Mouse (Mus musculus) forebrain, embryonic 10.5 days (tissue): ENCODE measurements at regions not wholly inside any gene's neighbourhood (a gene's known extent, or its start where the extent isn't known, plus 50 kb on each side); places are given as distances from the start of the nearest gene placed in this dataset.

Experiments
- DNase-seq: peaks from one replicate; pipeline ENCODE4 v3.0.0-alpha.2; 2017; ENCODE audit warnings: low spot score; ENCODE audit errors: extremely low spot score
- H3K27ac ChIP-seq: fragments of 300-500 bp; sonication (generic); 2 replicates; pipeline ENCODE4 v1.5.1; 2016; ENCODE audit warnings: mild to moderate bottlenecking
- H3K27me3 ChIP-seq: fragments of 300-500 bp; sonication (generic); 2 replicates; pipeline ENCODE4 v1.6.1; 2016; ENCODE audit warnings: mild to moderate bottlenecking; ENCODE audit not compliant: poor library complexity, severe bottlenecking
- H3K36me3 ChIP-seq: fragments of 300-500 bp; sonication (generic); replicated peaks from 2 replicates; pipeline ENCODE4 v1.6.1; 2016; ENCODE audit warnings: mild to moderate bottlenecking, moderate library complexity
- H3K4me1 ChIP-seq: fragments of 300-500 bp; sonication (generic); 2 replicates; pipeline ENCODE4 v1.6.1; 2016
- H3K4me3 ChIP-seq: fragments of 300-500 bp; sonication (generic); 2 replicates; pipeline ENCODE4 v1.5.1; 2016; ENCODE audit warnings: mild to moderate bottlenecking, moderate library complexity
- H3K9me3 ChIP-seq: fragments of 300-500 bp; sonication (generic); 2 replicates; pipeline ENCODE4 v1.6.1; 2016; ENCODE audit warnings: mild to moderate bottlenecking, moderate library complexity
- WGBS: fragments of 180-500 bp; shearing (Covaris S2); methylation state at CpG from one replicate; pipeline ENCODE4 v1.1.7; 2016; 5-methylcytosine and 5-hydroxymethylcytosine counted together

GRCm38 (mm10) chr7:37825766-37826165 is 52.3 kb upstream of the Zfp536 start:
- Histone ChIP-seq H3K4me1 (no peaks in the 10 kb centered on the region), H3K27ac (no peak overlapping the region), H3K36me3 (no peaks in the 10 kb centered on the region), H3K27me3 (peaks cover 9% of the 10 kb centered on the region; the same call in 1 of the 2 replicates), H3K4me3 (no peak overlapping the region), H3K9me3 (no peaks in the 10 kb centered on the region)
- no peak for DNase-seq
- 85% methylated on average over 5 of the region's 5 CpGs for WGBS
